Mouse (Mus musculus): ENCODE data around the gene Olfr1184. TPM values are rescaled to one million over a fixed set of nuclear protein-coding genes. Genes with fewer than 3 reads are reported as not detected.
"Not testable (repeated sequence)": the region's sequence is repeated elsewhere in the genome, so short reads cannot be mapped to it uniquely, and the experiment has no call there.

Olfr1184 gene
- not detected in 2 replicates for polyA plus RNA-seq (2012)

- no peak for TF ChIP-seq GATA1 (IDR thresholded peaks at IDR 0.05; ENCODE audit: low read length)
Observed at GRCm38 (mm10) chr2:88483298-88483697, at the start of gene Olfr1184. Olfr1184 (plus strand) TSS chr2:88483598.

- no peak for TF ChIP-seq GATA1 (IDR thresholded peaks at IDR 0.05; ENCODE audit: low read length)
Observed at GRCm38 (mm10) chr2:88449031-88449430, 34.4 kb upstream of the Olfr1184 start, which contains the start of gene Gm13757. Gm13757 (minus strand) TSS chr2:88449131.

GRCm38 (mm10) chr2:88454567-88454966 is 28.8 kb upstream of the Olfr1184 start, which contains the start of gene Olfr1183:
Olfr1183 (plus strand) TSS chr2:88454867.
- not testable (repeated sequence) for TF ChIP-seq GATA1 (IDR thresholded peaks at IDR 0.05; ENCODE audit: low read length)

- no peak for TF ChIP-seq GATA1 (IDR thresholded peaks at IDR 0.05; ENCODE audit: low read length)
Observed at GRCm38 (mm10) chr2:88493020-88493419, 9.6 kb downstream of the Olfr1184 start, which contains the start of gene Olfr1185-ps1. Olfr1185-ps1 (plus strand) TSS chr2:88493320.

GRCm38 (mm10) chr2:88518251-88518650 is 34.9 kb downstream of the Olfr1184 start, which contains the start of gene Olfr1186:
Olfr1186 (plus strand) TSS chr2:88518551.
- no peak for TF ChIP-seq GATA1 (IDR thresholded peaks at IDR 0.05; ENCODE audit: low read length)

- no peak for TF ChIP-seq GATA1 (IDR thresholded peaks at IDR 0.05; ENCODE audit: low read length)
Observed at GRCm38 (mm10) chr2:88525720-88526119, 42.3 kb downstream of the Olfr1184 start.

Other genes starting within 250 kb of the Olfr1184 start
- not detected in 2 replicates for gene Olfr1173, start 203.7 kb upstream of the Olfr1184 start, polyA plus RNA-seq (2012)
- not detected in 2 replicates for gene Olfr1174-ps, start 168.5 kb upstream of the Olfr1184 start, polyA plus RNA-seq (2012)
- gene Olfr1175-ps, start 156.4 kb upstream of the Olfr1184 start, polyA plus RNA-seq (2012): not detected in 2 replicates
- gene Olfr1176, start 146.9 kb upstream of the Olfr1184 start, polyA plus RNA-seq (2012): not detected in 2 replicates
- not detected in 2 replicates for gene Olfr1177-ps, start 137.1 kb upstream of the Olfr1184 start, polyA plus RNA-seq (2012)
- gene Olfr1178, start 96.5 kb upstream of the Olfr1184 start, polyA plus RNA-seq (2012): not detected in 2 replicates
- gene Olfr1179, start 77.1 kb upstream of the Olfr1184 start, polyA plus RNA-seq (2012): not detected in 2 replicates
- not detected in 2 replicates for gene Olfr1180, start 64.4 kb upstream of the Olfr1184 start, polyA plus RNA-seq (2012)
- gene Olfr1181, start 57.4 kb upstream of the Olfr1184 start, polyA plus RNA-seq (2012): not detected in 2 replicates
- not detected in 2 replicates for gene Gm13757, start 34.5 kb upstream of the Olfr1184 start, polyA plus RNA-seq (2012)
- not detected in 2 replicates for gene Olfr1183, start 28.7 kb upstream of the Olfr1184 start, polyA plus RNA-seq (2012)
- gene Olfr1185-ps1, start 9.7 kb downstream of the Olfr1184 start, polyA plus RNA-seq (2012): not detected in 2 replicates
- not detected in 2 replicates for gene Olfr1186, start 35.0 kb downstream of the Olfr1184 start, polyA plus RNA-seq (2012)
- not detected in 2 replicates for gene Olfr1188, start 73.3 kb downstream of the Olfr1184 start, polyA plus RNA-seq (2012)
- gene Olfr1189, start 102.9 kb downstream of the Olfr1184 start, polyA plus RNA-seq (2012): not detected in 2 replicates
- gene Olfr1191-ps1, start 156.9 kb downstream of the Olfr1184 start, polyA plus RNA-seq (2012): not detected in 2 replicates
- gene Olfr1192-ps1, start 164.9 kb downstream of the Olfr1184 start, polyA plus RNA-seq (2012): not detected in 2 replicates
- not detected in 2 replicates for gene Olfr1193, start 192.0 kb downstream of the Olfr1184 start, polyA plus RNA-seq (2012)
- gene Olfr1195, start 205.6 kb downstream of the Olfr1184 start, polyA plus RNA-seq (2012): not detected in 2 replicates
- not detected in 2 replicates for gene Olfr1196, start 221.0 kb downstream of the Olfr1184 start, polyA plus RNA-seq (2012)
- gene Olfr1197, start 248.8 kb downstream of the Olfr1184 start, polyA plus RNA-seq (2012): not detected in 2 replicates